18 mouse cellular contexts compared by ENCODE assay signal in the genomic region with DNA sequence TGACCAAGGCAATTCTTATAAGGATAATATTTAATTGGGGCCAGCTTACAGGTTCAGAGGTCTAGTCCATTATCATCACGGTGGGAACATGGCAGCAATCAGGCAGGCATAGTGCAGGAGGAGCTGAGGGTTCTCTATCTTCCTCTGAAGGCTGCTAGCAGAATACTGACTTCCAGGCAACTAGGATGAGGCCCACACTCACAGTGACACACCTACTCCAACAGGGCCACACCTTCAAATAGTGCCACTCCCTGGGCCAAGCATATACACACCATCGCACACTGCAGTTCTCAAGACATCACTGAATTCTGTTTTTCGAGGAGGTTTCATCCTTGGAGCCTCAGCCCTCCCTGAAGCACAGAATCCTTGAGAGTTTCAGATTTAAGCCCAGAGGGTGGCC. TPM values are rescaled to one million over a fixed set of nuclear protein-coding genes. Genes with fewer than 3 reads are reported as not detected.
"Had no signal": no experiment of that assay in that cellular context is flagged by ENCODE, and none has a peak within 500 bp of the region (broad histone marks: within the 10 kb centered on the region; RNA-seq: fewer than 3 reads in every experiment).

No protein-coding gene starts in this region.

- H3K9ac ChIP-seq: lung, embryonic 15.5 days; midbrain, embryonic 13.5 days; neural tube, embryonic 13.5 days had no signal

- H3K27ac ChIP-seq: lung, embryonic 15.5 days; macrophage; midbrain, embryonic 13.5 days; neural tube, embryonic 13.5 days had no signal

- H3K27me3 ChIP-seq: lung, embryonic 15.5 days; midbrain, embryonic 13.5 days; neural tube, embryonic 13.5 days had no signal

- H3K36me3 ChIP-seq: lung, embryonic 15.5 days had no signal

- H3K4me3 ChIP-seq: lung, embryonic 15.5 days; megakaryocyte, embryonic 14.5 days; midbrain, embryonic 13.5 days; myocyte; neural tube, embryonic 13.5 days had no signal

- ATAC-seq: lung, postnatal 0 days; midbrain, embryonic 13.5 days; midbrain, embryonic 16.5 days had no signal

- H3K9me3 ChIP-seq: lung, embryonic 15.5 days; megakaryocyte, embryonic 14.5 days; midbrain, embryonic 13.5 days; neural tube, embryonic 13.5 days had no signal

- DNase-seq: lung, adult 2 months; lung, postnatal 14 days; lung, postnatal 36 days; right cerebral cortex, postnatal 25 days; right cerebral cortex, postnatal 4 days; spleen, adult 18-20 months; thymus, adult 18-20 months; thymus, postnatal 14 days; thymus, postnatal 36 days had no signal

- H3K4me2 ChIP-seq: lung, embryonic 15.5 days; midbrain, embryonic 11.5 days; midbrain, embryonic 13.5 days; neural tube, embryonic 13.5 days had no signal

- H3K4me1 ChIP-seq: lung, embryonic 15.5 days; megakaryocyte, embryonic 14.5 days had no signal

RNA-seq across cellular contexts. Expression of a gene that starts 50.7 kb away (rescaled TPM):
- polyA plus RNA-seq: macrophage had no signal
